Mouse (Mus musculus) heart, embryonic 11.5 days (tissue): ENCODE results near the gene Kif26a. TPM values are rescaled to one million over a fixed set of nuclear protein-coding genes. Genes with fewer than 3 reads are reported as not detected.

Source experiments
- ATAC-seq: fragments of 200-750 bp; cut with Nextera tagmentation; replicated peaks from 2 replicates; pipeline ENCODE4 v1.8.0; 2017; ENCODE audit warnings: moderate library complexity; ENCODE audit not compliant: insufficient number of reproducible peaks, low FRiP score, low TSS enrichment
- H3K27ac ChIP-seq: fragments of 300-500 bp; sonication (generic); 2 replicates; pipeline ENCODE4 v1.5.1; 2014; ENCODE audit warnings: mild to moderate bottlenecking, low read depth, low read length
- H3K27me3 ChIP-seq: fragments of 300-500 bp; sonication (generic); 2 replicates; pipeline ENCODE4 v1.6.1; 2014; ENCODE audit warnings: mild to moderate bottlenecking, low read length, mixed read lengths; ENCODE audit not compliant: control insufficient read depth, insufficient read depth
- H3K36me3 ChIP-seq: fragments of 300-500 bp; sonication (generic); 2 replicates; pipeline ENCODE4 v1.6.1; 2014; ENCODE audit warnings: mild to moderate bottlenecking, low read length, moderate library complexity, mixed read lengths; ENCODE audit not compliant: control insufficient read depth, insufficient read depth
- H3K4me1 ChIP-seq: fragments of 300-500 bp; sonication (generic); 2 replicates; pipeline ENCODE4 v1.6.1; 2014; ENCODE audit warnings: low read length; ENCODE audit not compliant: control insufficient read depth, insufficient read depth
- H3K4me2 ChIP-seq: fragments of 300-500 bp; sonication (generic); 2 replicates; pipeline ENCODE4 v1.6.1; 2014; ENCODE audit warnings: mild to moderate bottlenecking, moderate library complexity
- H3K4me3 ChIP-seq: fragments of 300-500 bp; sonication (generic); 2 replicates; pipeline ENCODE4 v1.5.1; 2014; ENCODE audit warnings: low read depth, low read length
- H3K9ac ChIP-seq: fragments of 300-500 bp; sonication (generic); 2 replicates; pipeline ENCODE4 v1.6.1; 2014; ENCODE audit warnings: mild to moderate bottlenecking, low read depth, low read length, moderate library complexity
- H3K9me3 ChIP-seq: fragments of 300-500 bp; sonication (generic); replicated peaks from 2 replicates; pipeline ENCODE4 v1.6.1; 2016; ENCODE audit warnings: low read length; ENCODE audit not compliant: control insufficient read depth
- WGBS: fragments of 180-500 bp; shearing (Covaris S2); extraction: QIAGEN DNeasy Blood & Tissue Kit; methylation state at CpG from one replicate; pipeline ENCODE4 v1.1.7; 2014; ENCODE audit not compliant: insufficient replicate concordance; 5-methylcytosine and 5-hydroxymethylcytosine counted together
- polyA plus RNA-seq: library from polyadenylated mRNA; unstranded; fragments of >200 nt; fragmentation: Nextera tagmentation; extraction: Ambion mirVana; gene quantifications from 2 replicates; pipeline ENCODE4 v1.2.1, GENCODE M21; 2014

Gene Kif26a
- polyA plus RNA-seq, 1 experiment from 2014 or later = 1.3 TPM

DNA sequence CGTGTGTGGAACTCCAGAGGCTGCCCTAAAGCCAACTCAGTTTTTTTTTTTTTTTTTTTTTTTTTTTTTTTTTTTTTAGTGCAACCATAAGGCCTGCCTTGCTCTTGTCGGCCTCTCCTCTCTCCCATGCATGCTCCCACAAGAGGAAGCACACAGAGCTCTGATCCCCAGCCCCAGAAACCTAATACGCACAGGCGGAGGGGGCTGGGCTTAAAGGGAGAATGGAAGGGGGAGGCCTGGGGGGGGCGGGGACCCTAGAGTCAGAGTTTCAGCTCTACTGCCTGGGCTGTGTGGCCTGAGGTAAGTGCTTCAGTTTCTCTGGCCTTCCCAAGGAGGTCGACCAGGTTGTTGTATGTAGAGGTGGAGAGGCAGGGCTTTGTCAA, 6.0 kb downstream of the Kif26a start:
- peaks cover 11% of the 10 kb centered on the region for H3K27me3 ChIP-seq
- no peaks in the 10 kb centered on the region for H3K9me3 ChIP-seq
- peaks cover 39% of the 10 kb centered on the region for H3K4me1 ChIP-seq
- 56% methylated on average over 6 of the region's 6 CpGs for WGBS
- no peak for ATAC-seq
- no peaks in the 10 kb centered on the region for H3K36me3 ChIP-seq
- H3K4me3 ChIP-seq = no peak overlapping the region
- no peak overlapping the region for H3K9ac ChIP-seq
- H3K4me2 ChIP-seq = no peak overlapping the region
- no peak overlapping the region for H3K27ac ChIP-seq

DNA sequence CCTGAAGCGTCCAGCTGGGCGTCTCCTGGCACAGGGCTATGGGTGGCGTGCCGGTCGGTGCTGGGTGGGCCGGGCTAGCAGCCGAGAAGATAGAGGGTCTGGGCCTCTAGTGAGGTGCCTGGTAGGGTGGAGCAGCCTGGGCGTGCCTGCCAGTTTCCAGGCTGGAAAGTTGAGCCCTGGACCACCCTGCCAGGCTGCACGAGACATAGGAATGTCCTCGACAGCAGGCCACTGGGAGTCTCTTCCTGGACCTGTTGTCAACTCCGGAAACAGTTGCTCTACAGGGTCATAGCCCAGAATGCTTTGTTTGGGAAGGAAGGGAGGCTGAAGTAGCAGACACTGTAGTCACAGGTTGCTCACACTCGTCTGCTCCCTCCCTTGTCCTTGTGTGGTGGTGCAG, 7.6 kb downstream of the Kif26a start:
- Histone ChIP-seq H3K36me3 (no peaks in the 10 kb centered on the region), H3K4me1 (peaks cover 32% of the 10 kb centered on the region), H3K4me2 (no peak overlapping the region), H3K27me3 (0 out of 2 replicates have a peak, but pooled peaks cover 1% of the 10 kb centered on the region), H3K9ac (no peak overlapping the region), H3K4me3 (no peak overlapping the region), H3K27ac (no peak overlapping the region), H3K9me3 (no peaks in the 10 kb centered on the region)
- ATAC-seq = peak; percentile 16; the same call in 1 of the 2 replicates
- WGBS = 63% methylated on average over 12 of the region's 12 CpGs

DNA sequence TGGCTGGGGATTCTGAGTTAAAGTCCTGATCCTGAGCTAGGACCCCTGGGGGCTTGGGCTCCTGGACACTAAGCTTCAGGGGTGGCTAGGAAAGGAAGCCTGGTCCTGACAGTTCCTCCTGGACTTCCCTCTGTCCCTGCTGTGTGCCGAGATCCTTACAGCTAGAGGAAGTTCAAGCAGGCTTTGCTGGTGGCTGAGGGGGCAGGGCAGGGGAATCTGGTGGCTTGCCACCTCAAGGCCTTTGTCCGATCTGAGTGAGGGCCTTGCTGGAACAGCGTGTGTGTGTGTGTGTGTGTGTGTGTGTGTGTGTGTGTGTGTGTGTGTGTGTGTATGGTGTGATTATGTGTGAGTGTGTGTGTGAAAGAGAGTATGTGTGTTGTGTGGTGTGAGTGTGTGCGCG, 8.5 kb downstream of the Kif26a start:
- WGBS = 51% methylated on average over 5 of the region's 5 CpGs
- H3K9me3 ChIP-seq = no peaks in the 10 kb centered on the region
- H3K4me3 ChIP-seq = no peak overlapping the region
- no peak overlapping the region for H3K4me2 ChIP-seq
- peaks cover 32% of the 10 kb centered on the region for H3K4me1 ChIP-seq
- H3K9ac ChIP-seq = peak overlapping the region; percentile 34; the same call in 1 of the 2 replicates
- H3K36me3 ChIP-seq = no peaks in the 10 kb centered on the region
- ATAC-seq = no peak
- H3K27me3 ChIP-seq = no peaks in the 10 kb centered on the region
- H3K27ac ChIP-seq = peak overlapping the region; percentile 57; the same call in 1 of the 2 replicates

DNA sequence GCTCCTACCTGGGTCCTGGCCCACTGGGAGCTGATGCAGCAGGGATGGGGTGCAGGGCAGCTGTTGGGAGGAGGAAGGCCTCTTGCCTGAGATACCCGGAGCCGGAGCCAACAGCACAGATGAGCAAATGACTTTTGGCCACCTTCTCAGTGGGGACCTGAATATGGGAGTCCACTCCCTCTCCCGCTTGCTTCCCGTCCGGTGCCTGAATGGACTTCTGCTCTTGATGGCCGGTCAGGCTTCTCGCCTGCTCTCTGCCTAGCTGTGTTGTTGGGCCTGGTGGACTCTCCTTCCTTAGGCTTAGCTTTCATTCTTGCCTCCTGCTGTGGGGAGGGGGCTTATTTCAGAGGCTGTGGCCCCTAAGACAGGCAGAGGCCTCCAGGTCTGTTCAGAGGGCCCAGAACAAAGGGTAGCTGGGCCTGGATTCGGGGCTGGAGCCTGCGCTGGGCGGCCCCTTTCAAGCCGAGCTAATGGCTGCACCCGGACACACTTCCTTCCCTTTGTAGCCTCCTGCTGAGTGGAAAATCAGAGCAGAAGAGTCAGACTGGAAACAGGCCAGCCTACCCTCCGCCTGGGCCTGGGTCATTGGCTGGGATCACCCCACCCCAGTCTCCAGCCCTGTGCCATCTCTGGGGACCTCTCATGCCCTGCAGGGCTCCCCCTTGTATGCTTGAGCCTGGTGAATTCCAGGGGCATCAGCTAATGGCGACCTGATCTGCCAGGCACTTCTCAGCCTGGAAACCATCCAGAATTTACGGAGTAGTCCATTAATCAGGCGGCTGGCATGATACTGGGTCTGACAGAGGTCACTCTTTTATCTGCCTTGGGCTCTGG, 9.4 kb downstream of the Kif26a start:
- 59% methylated on average over 16 of the region's 16 CpGs for WGBS
- Histone ChIP-seq H3K9me3 (no peaks in the 10 kb centered on the region), H3K4me3 (no peak overlapping the region), H3K27me3 (no peaks in the 10 kb centered on the region), H3K36me3 (no peaks in the 10 kb centered on the region), H3K4me2 (no peak overlapping the region), H3K4me1 (peaks cover 26% of the 10 kb centered on the region), H3K27ac (peak overlapping the region; percentile 57), H3K9ac (peak overlapping the region; percentile 49; the same call in 1 of the 2 replicates)
- ATAC-seq = peak; percentile 27; the same call in 1 of the 2 replicates

DNA sequence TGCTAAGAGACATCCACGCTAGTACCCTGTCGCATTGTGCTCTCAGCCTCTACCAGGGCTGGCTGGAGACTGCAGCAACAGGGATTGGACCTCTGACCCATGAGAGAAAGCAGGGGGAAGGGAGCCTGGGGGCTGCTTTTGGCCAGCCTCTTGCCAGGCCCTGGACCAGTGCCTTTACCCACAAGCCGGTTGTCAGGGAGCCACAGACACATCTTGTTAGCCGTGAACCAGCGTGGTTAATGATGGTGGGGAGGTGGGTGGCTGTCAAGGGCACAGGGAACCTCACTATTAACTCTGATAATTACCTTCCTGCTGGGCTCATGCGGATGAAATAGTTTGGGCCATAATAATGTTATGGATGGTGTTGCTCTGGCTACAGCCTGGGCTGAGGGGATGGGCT, 10.8 kb downstream of the Kif26a start:
- H3K4me1 ChIP-seq = peaks cover 20% of the 10 kb centered on the region
- WGBS = 84% methylated on average over 6 of the region's 6 CpGs
- H3K36me3 ChIP-seq = no peaks in the 10 kb centered on the region
- no peaks in the 10 kb centered on the region for H3K9me3 ChIP-seq
- H3K27me3 ChIP-seq = no peaks in the 10 kb centered on the region
- no peak overlapping the region for H3K4me2 ChIP-seq
- no peak overlapping the region for H3K4me3 ChIP-seq
- no peak overlapping the region for H3K27ac ChIP-seq
- no peak overlapping the region for H3K9ac ChIP-seq
- no peak for ATAC-seq

DNA sequence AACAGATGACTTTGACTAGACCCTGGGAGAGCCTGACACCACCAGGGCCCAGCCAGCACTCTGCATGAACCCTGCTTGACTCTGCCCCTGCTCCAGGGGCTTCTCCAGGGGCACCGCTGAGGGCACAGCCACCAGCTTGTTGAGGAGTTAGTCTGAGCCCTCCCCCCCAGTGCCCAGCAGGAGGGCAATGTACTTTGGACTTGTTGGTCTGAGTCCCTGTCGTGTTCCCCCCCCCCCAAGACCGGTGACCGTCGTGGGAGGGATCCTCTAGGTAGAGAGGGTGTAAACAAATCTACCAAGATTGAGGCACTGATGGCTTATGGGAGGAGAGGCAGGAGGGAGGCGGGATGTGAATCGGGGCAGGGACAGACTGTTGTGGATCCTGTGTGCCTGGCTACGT, 12.2 kb downstream of the Kif26a start:
- ATAC-seq = no peak
- H3K4me1 ChIP-seq = peaks cover 18% of the 10 kb centered on the region
- no peak overlapping the region for H3K4me3 ChIP-seq
- no peak overlapping the region for H3K4me2 ChIP-seq
- no peak overlapping the region for H3K27ac ChIP-seq
- H3K9me3 ChIP-seq = no peaks in the 10 kb centered on the region
- no peak overlapping the region for H3K9ac ChIP-seq
- H3K27me3 ChIP-seq = 0 out of 2 replicates have a peak, but pooled peaks cover 2% of the 10 kb centered on the region
- H3K36me3 ChIP-seq = no peaks in the 10 kb centered on the region
- 58% methylated on average over 8 of the region's 8 CpGs for WGBS

DNA sequence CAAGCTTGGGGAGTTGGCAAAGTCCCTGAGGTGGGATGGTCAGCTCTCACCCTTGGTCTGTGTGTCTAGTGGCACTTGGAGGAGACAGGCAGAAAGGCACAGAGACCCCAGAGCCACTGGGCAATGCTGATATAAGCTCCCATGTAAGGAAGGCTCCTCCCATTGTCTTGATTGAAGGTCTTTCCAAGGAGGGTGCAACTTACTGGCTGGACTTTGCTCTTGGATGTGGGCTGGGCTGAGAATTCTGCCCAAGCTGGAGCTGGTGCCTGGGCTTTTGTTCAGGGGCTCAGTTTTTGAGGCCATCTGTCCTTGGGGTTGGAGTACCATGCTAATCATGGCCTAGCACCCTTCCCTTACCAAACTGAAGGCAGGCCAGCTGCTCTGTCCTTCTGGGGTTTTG, 12.8 kb downstream of the Kif26a start:
- H3K27ac ChIP-seq = no peak overlapping the region
- no peak for ATAC-seq

DNA sequence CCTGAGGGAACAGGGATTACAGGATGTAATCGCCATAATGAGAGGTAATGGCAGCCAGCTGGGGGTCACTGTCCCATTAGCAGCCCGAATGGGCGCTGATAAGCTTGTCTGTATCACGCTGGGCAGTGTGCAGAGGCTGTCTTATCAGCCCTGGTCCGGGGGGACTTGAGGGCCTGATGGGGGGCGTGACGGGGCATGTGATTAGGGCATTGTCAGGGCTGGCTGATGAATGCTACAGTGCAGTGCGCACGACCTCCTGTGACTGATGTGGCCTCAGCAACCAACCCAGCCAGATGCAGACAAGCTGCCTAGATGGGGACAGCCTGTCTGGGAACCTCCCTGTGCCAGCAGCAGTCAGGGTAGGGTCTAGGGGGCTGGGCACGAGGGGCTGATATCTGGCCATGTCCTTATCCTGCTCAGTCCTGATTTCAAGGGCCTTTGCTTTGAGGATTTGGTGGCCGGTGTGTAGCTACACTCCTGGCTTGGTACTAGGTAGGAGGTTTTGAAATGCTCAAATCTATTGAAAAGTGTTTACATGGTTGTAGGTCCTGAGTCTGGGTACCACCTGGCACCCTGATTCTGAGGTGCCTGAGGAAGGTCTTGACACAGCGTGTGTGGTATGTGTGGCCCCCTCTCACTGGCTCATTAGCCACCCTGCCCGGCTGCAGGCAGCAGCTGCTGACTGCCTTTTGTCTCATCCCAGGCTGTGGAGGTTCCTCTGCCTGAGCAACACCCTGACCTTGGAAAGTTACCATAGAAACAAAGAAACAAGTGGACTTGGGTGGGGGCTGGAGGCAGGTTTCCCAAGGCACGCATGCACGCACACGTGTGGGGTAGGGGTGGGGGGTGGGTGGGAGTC, 18.2 kb downstream of the Kif26a start:
- H3K4me2 ChIP-seq = peak overlapping the region; percentile 30
- no peaks in the 10 kb centered on the region for H3K9me3 ChIP-seq
- H3K27ac ChIP-seq = no peak overlapping the region
- 0 out of 2 replicates have a peak, but pooled peaks cover 2% of the 10 kb centered on the region for H3K27me3 ChIP-seq
- H3K9ac ChIP-seq = peak overlapping the region; percentile 16; the same call in 1 of the 2 replicates
- ATAC-seq = peak; percentile 12; the same call in 1 of the 2 replicates
- 11% methylated on average over 16 of the region's 16 CpGs for WGBS
- H3K4me3 ChIP-seq = no peak overlapping the region
- H3K4me1 ChIP-seq = peaks cover 36% of the 10 kb centered on the region
- no peaks in the 10 kb centered on the region for H3K36me3 ChIP-seq

More for the DNA sequence above, 12.8 kb downstream of the Kif26a start:
- Histone ChIP-seq H3K4me2 (no peak overlapping the region), H3K9ac (no peak overlapping the region), H3K27me3 (0 out of 2 replicates have a peak, but pooled peaks cover 2% of the 10 kb centered on the region), H3K4me3 (no peak overlapping the region), H3K4me1 (peaks cover 23% of the 10 kb centered on the region), H3K36me3 (no peaks in the 10 kb centered on the region), H3K9me3 (no peaks in the 10 kb centered on the region)
